Mouse (Mus musculus) cerebral cortex, adult 2 months (tissue): Measurements from ENCODE around the gene Pgap2.

Experiments
- WGBS: fragments of 180-500 bp; shearing (Covaris S2); methylation state at CpG from one replicate; pipeline ENCODE4 v1.1.7; 2018; 5-methylcytosine and 5-hydroxymethylcytosine counted together

The Pgap2 gene

DNA sequence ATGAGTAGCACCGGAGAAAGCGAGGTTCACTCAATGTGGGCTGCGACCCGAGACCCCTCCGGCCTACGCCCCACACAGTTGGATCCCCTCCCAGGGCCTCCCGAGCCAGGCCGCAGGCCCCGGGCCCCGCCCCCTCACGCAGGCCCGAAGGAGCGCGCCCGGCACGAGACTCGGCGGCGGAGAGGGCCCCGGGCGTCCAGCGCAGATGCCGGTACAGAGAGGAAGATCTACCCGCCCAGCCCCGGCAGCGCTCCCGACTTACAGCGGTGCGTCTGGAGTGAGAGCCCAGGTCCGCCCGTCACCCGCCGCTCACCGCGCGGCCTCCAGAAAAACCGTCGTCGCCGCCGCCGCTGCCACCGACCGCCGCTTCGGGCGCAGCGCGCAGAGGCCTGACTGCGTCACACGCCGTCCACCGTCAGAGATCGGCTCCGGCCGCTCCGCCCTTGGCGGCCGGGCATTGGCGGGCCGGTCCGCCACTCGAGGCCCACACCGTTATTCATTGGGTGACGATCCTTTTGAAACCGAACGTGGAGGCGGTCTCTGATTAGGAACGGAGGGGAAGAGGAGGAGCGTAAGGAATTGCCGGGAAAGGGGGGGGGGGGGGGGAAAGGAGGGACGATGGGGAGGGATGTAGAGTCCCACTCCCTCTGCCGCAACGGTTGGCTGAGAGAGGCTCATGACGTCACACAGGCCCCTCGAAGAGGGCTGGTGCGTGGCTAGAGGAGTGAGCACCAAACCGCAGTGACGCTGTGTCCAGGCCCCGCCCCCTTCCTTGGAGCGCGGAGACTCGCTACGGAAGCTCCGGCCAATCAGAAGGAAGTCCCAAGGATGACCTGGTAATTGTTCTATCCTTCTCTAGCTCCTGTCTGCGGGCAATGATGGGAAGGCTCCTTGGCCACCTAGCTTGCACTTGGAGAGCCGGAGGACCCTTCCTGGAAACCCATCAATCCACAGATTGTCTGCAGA, at the start of gene Pgap2, which contains the start of gene Nup98:
TSS of gene Pgap2 (plus strand) at position 453 of the 966 bp plus-strand sequence.
TSS of gene Nup98 (minus strand) at position 421 of the 966 bp plus-strand sequence.
- WGBS: under 1% methylated on average over 81 of the region's 87 CpGs

- WGBS: 86% methylated on average over 3 of the region's 3 CpGs
Measured at GRCm38 (mm10) chr7:102183849-102184248, 26.2 kb upstream of the Pgap2 start.

- 98% methylated on average over 1 of the region's 1 CpGs for WGBS
Measured at GRCm38 (mm10) chr7:102192356-102192755, 17.7 kb upstream of the Pgap2 start.

GRCm38 (mm10) chr7:102200576-102200975, 9.4 kb upstream of the Pgap2 start:
- 75% methylated on average over 3 of the region's 3 CpGs for WGBS

GRCm38 (mm10) chr7:102204296-102204857, 5.6 kb upstream of the Pgap2 start:
- WGBS: 49% methylated on average over 3 of the region's 3 CpGs

DNA sequence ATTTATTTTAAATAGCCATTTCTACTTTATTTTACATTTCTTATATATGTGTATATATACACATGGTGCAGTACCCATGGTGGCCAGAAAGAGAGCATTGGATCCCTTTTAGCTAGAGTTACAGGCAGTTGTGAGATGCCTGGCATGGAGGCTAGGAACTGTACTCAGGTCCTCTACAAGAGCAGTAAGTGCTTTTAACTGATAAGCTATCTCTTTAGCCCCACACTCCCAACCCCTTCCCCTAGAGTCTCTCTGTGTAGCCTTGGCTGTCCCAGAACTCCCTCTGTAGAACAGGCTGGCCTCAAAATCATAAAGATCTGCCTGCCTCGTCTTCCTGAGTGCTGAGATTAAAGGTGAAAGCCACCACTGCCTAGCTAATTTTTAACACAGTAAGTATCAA, 4.4 kb upstream of the Pgap2 start:
- WGBS: 85% methylated on average over 1 of the region's 1 CpGs

DNA sequence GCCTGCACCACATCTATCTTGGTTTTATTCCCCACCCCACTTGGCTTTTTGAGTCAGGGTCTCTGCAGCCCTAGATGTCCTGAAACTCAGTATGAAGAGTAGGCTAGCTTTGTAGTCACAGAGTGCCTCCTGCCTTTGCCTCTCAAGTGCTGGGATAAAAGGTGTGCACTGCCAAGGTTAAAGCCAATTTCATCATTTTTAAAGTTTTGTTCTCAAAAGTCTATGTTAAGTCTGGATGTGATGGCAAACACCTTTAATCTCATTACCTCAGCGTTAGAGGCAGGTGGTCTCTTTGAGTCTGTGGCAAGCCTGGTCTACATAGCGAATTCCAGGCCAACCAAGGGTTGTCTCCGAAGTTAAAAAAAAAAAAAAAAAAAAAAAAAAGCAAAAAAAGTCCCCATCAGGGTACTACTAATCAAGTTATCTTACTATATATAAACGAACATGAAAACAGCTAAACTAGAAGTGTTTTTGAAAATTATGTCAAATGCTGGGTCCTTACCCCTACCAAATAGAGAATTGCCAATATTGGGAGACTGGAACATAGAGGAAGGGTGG, 1.1 kb upstream of the Pgap2 start:
- 39% methylated on average over 4 of the region's 4 CpGs for WGBS

GRCm38 (mm10) chr7:102211071-102211470, 1.1 kb downstream of the Pgap2 start:
- 48% methylated on average over 3 of the region's 3 CpGs for WGBS

DNA sequence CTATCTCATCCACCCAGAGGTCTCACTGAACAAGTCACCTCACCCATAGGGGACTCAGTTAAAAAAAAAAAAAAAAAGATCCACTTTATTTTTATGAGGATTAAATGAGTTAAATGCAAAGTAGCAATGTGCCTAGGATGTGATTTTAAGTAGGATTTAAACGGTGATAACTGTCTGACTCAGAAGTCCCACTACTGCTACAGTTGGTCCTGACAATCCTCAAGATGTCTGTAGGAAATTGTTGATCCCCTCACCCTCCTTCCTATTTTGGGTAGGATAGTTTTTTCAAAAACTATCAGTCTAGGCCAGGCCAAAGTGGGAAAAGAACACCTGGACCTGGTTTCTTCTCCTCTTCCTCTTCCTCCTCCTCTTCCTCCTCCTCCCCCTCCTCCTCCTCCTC, 11.9 kb downstream of the Pgap2 start:
- 13% methylated on average over 1 of the region's 1 CpGs for WGBS

DNA sequence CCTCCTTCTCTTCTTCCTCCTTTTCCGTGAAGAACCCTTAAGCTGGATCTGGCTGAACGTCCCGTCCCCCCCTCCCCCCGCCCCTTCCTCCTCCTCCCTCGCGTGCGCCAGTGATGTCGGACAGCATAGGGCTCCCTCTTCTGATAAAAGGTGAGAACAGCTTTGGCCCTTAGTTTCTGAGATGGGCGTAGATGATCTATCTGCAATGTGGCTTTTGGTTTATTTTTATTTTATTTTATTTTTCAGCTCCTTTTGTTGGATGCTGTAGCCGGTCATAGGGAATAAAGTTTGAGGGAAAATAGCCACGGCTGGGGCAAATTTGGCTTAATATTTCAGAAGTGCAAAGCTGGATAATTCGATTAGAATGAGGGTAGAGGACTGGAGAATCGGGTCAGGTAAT, 12.3 kb downstream of the Pgap2 start:
- WGBS: 1% methylated on average over 9 of the region's 13 CpGs

DNA sequence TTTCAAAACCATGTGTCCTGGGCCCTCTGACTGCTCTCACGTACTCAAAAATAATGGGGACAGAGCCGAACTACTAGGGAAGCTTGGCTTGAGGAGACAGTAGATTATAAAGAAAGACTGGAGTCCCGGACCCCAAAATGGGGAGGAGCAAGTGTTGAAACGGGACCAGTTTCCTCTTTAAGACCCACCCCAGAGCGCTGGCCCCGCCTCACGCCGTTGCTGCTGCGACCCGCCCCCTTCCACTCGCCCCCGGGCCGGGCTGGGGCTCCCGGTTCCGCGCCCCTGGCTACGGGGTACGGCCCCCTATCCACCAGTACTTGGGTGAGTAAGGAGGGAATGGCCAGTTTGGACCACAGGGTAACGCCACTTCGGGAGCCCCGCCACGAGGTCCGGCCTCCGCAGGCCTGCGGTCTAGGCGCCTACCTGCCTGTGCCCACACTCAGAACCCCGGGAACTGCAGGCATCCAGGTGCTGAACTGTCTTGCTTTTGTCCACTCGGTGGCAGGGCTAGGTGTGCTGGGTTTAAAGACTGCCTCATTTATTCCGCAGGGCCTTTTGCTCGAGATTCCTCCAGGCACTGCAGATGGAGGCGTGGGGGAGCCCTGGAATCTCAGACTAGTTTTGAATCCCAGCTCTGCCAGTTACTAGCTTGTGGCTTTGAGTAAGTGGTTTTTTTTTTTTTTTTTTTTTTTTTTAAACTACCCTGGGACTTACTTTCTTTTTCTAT, 13.0 kb downstream of the Pgap2 start:
- 1% methylated on average over 31 of the region's 31 CpGs for WGBS

- 85% methylated on average over 5 of the region's 5 CpGs for WGBS
Measured at GRCm38 (mm10) chr7:102223883-102224738, 14.1 kb downstream of the Pgap2 start.

DNA sequence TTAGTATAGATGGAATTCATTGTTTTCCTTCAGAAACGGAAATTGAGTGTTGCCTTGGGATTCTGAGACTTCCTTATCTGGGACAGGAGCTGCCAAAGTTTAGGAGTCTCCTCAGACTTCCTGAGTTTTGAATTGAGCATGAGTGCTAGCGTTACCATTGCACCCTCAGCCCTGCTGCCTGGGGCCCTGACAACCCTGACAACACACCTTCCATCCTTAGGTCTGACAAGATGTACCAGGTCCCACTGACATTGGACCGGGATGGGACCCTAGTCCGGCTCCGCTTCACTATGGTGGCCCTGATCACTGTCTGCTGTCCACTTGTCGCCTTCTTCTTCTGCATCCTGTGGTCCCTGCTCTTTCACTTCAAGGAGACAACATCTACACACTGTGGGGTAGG, 16.0 kb downstream of the Pgap2 start:
- WGBS: 90% methylated on average over 6 of the region's 6 CpGs

GRCm38 (mm10) chr7:102228049-102228670, 18.2 kb downstream of the Pgap2 start:
- 85% methylated on average over 4 of the region's 4 CpGs for WGBS

DNA sequence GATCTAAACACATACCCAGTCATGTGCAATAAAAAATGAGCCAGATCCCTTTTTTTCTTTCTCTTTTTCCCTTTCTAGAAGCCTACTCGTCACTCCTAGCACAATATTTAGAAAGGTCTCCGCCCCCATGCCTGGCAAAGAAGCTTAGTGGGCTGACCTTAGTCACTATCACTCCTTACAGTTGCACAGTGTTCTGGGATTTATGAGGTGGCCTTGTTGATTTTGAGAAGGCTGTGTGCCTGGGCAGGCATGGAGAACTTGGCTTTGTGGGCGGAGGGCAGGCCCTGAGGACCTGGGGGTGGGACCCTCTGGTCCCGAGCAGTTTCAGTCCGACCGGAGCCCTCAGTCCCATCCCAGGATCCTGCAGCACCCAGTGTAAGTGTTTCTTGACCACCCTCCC, 19.8 kb downstream of the Pgap2 start:
- WGBS: 85% methylated on average over 6 of the region's 6 CpGs

DNA sequence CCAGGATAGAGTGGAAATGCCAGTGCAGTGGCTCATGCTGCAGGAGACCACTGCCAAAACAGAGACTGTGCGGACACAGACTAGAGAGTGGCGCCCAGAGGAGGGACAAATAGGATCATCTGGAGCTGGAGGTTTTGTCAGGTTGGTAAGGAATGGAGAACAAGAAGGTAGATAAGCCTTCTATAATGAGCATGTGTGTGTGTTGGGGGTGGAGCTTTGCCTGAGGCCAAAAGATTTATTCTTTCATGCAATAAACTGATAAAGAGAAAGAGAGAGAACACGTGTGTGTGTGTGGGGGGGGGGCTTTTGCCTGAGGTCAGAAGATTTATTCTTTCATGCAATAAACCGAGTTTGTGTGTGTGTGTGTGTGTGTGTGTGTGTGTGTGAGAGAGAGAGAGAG, 23.1 kb downstream of the Pgap2 start:
- 77% methylated on average over 4 of the region's 4 CpGs for WGBS

DNA sequence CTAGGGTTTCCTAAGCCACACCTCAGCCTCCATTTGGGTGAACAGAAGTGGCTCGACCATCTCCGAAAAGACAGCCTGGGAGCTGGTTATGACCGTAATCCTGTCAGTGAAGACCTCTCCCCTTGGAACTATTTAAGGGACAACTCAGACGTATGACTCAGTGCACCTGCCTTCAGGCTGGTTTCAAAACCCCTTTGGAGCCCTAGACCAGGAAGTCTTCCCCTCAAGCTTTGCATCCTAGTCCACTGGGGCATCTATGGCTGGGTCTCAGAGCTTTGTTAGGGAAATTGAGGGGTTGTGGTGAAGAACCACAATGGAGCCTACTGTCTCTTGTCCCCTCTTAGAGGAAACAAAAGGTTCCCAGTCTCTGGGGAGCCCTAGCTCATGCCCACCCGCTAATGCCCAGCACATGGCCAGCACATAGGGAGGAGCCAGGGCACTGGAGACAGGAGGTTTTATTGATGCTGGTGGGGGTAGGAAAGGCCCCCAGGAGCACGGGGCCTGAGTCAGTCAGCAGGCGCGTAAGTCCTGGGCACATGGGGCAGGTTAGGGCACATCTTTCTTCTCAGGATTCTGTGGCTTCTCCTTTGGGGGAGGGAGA, 28.8 kb downstream of the Pgap2 start:
- 76% methylated on average over 8 of the region's 8 CpGs for WGBS

DNA sequence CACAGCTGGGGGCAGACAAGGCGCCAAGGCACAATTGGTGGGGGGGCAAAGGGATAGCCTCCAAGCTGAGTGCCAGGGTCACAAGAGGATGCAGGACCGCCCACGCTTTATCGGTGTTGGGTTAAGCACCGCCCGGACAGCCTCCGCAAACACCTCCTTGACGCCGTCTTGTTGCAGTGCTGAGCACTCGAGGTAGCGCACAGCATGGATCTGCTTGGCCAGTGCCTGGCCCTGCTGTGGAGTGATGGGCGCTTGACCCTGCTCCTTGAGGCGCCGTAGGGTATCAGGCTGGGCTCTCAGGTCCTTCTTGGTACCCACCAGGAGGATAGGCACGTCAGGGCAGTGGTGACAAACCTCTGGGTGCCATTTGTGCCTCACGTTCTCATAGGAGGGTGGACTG, 29.6 kb downstream of the Pgap2 start:
- WGBS: 94% methylated on average over 16 of the region's 16 CpGs

DNA sequence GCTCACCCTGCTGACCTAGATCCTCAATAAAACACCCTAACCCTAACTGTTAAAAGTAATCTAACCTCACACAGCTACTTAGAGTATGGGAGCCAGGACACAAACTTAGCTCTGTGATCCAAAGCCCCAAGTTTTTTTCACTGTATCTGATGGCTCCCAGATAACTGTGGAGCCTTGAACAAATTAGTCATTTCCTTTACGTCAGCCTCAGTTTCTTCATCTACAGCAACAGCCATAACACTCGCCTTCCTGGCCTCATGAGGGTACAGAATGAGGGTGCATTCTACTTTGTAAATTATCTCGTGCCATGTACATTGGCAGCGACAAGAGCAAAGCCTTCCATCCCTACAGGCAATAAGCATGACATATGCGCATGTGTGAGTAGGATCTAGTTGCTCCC, 32.4 kb downstream of the Pgap2 start:
- 87% methylated on average over 5 of the region's 5 CpGs for WGBS

DNA sequence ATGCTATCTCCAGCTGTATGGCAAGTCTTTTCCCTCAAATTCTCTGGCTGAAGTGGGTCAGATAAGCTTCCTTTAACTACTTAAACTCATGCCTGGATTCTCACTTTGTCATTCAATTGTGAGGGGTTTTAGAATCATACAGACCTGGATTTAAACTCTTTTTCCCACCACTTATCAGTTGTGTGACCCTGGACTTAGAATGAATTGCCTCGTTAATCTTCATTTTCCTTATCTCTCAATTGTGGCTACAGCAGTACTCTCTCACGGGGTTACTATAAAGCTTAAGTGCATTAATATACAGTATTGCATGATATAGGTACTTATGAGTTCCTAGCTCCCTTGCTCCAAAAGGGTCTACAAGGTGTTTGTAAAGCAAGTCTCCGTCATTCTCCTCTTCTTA, 32.9 kb downstream of the Pgap2 start:
- 90% methylated on average over 3 of the region's 3 CpGs for WGBS
